ENCODE assay signal across 12 mouse cellular contexts in the genomic region with DNA sequence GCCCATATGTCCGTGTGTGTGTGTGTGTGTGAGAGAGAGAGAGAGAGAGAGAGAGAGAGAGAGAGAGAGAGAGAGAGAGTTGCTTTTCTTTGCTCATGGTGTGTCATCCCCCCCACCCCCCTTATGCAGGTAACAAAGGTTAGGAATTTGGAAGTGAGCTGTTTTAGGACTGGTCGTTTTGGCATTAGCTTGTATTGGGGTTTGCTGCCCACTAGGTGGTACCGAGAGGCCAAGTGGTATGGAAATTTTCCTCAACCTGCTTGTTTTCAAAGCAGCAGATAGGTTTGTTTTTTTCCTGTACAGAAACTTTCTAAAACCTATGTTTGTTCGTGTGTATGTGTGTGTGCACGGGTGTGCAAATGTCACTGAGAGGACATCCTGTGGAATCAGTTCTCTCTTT. TPM values are rescaled to one million over a fixed set of nuclear protein-coding genes. Genes with fewer than 3 reads are reported as not detected.
DNase-seq lines count a peak whose midpoint lies in the region; ATAC-seq and TF ChIP-seq lines count a peak whose summit lies in the region.
"Had no signal": no experiment of that assay in that cellular context is flagged by ENCODE, and none has a peak within 500 bp of the region (broad histone marks: within the 10 kb centered on the region; RNA-seq: fewer than 3 reads in every experiment).

No protein-coding gene starts in this region.

- H3K36me3 ChIP-seq in heart, adult 2 months (ENCODE audit: control insufficient read depth, insufficient read depth, low read length) = peaks cover 5% of the 10 kb centered on the region
- H3K36me3 ChIP-seq in midbrain, embryonic 14.5 days (ENCODE audit: control insufficient read depth, insufficient read depth, low read length) = no peaks in the 10 kb centered on the region
- H3K36me3 ChIP-seq in midbrain, embryonic 13.5 days = no peaks in the 10 kb centered on the region
- H3K36me3 ChIP-seq: lung, embryonic 15.5 days had no signal

- ATAC-seq in midbrain, embryonic 14.5 days (ENCODE audit: low FRiP score, low TSS enrichment) = no peak
- no peak for ATAC-seq in midbrain, embryonic 13.5 days
- ATAC-seq in neutrophil, adult 5-6 weeks (ENCODE audit: extremely low read depth, insufficient number of reproducible peaks, low FRiP score, poor library complexity, severe bottlenecking) = 0 out of 2 replicates have a peak, but pooled peaks have one; percentile 16
- ATAC-seq: forebrain, embryonic 13.5 days; intestine, embryonic 16.5 days had no signal

- no peaks in the 10 kb centered on the region for H3K27me3 ChIP-seq in heart, adult 2 months (ENCODE audit: control insufficient read depth, insufficient read depth, low read length)
- H3K27me3 ChIP-seq in midbrain, embryonic 14.5 days (ENCODE audit: control insufficient read depth, insufficient read depth, low read length) = no peaks in the 10 kb centered on the region
- no peaks in the 10 kb centered on the region for H3K27me3 ChIP-seq in midbrain, embryonic 13.5 days
- H3K27me3 ChIP-seq: forebrain, embryonic 13.5 days; lung, embryonic 15.5 days had no signal

- H3K9ac ChIP-seq in heart, adult 2 months (ENCODE audit: low read depth, low read length) = no peak overlapping the region
- no peak overlapping the region for H3K9ac ChIP-seq in midbrain, embryonic 14.5 days (replicated peaks; ENCODE audit: low read length)
- no peak overlapping the region for H3K9ac ChIP-seq in midbrain, embryonic 13.5 days (replicated peaks)
- H3K9ac ChIP-seq: forebrain, embryonic 13.5 days; lung, embryonic 15.5 days had no signal

- 20% methylated on average over 5 of the region's 5 CpGs for WGBS in heart, adult 2 months
- 39% methylated on average over 5 of the region's 5 CpGs for WGBS in midbrain, embryonic 14.5 days
- WGBS in midbrain, embryonic 13.5 days = 38% methylated on average over 5 of the region's 5 CpGs

- no peak overlapping the region for H3K4me3 ChIP-seq in heart, adult 2 months
- no peak overlapping the region for H3K4me3 ChIP-seq in midbrain, embryonic 14.5 days (replicated peaks; ENCODE audit: low read depth, low read length)
- no peak overlapping the region for H3K4me3 ChIP-seq in midbrain, embryonic 13.5 days (replicated peaks)
- H3K4me3 ChIP-seq: forebrain, embryonic 13.5 days; lung, embryonic 15.5 days had no signal

- no peaks in the 10 kb centered on the region for H3K9me3 ChIP-seq in midbrain, embryonic 14.5 days (ENCODE audit: control insufficient read depth, low read length)
- no peaks in the 10 kb centered on the region for H3K9me3 ChIP-seq in midbrain, embryonic 13.5 days
- H3K9me3 ChIP-seq: forebrain, embryonic 13.5 days; lung, embryonic 15.5 days had no signal

- peak; percentile 24; the same call in 1 of the 2 replicates for TF ChIP-seq CTCF in heart, adult 2 months (IDR thresholded peaks at IDR 0.05)
- peak; percentile 45; the same call in 1 of the 2 replicates for TF ChIP-seq CTCF in brain, embryonic 14.5 days (IDR thresholded peaks at IDR 0.05; ENCODE audit: borderline replicate concordance, extremely low read depth, insufficient read depth, insufficient read length)

- no peaks in the 10 kb centered on the region for H3K79me2 ChIP-seq in heart, adult 2 months (replicated peaks; ENCODE audit: control insufficient read depth, insufficient read depth, low read length)

- intact Hi-C loops in heart, adult 2 months (cut with DNase I) = loop anchor here (5.0 kb wide), 1 partner anchor 34 kb away; no protein-coding TSS in a partner anchor

- DNase-seq in heart, adult 2 months = no peak
- no peak for DNase-seq in heart, adult 9 months (ENCODE audit: low spot score in 2 of 2)
- DNase-seq in midbrain, embryonic 14.5 days = peak; percentile 42
- peak; percentile 8 for DNase-seq in brain, embryonic 14.5 days (ENCODE audit: low read depth)
- no peak for DNase-seq in ovary, adult 18-20 months (ENCODE audit: low spot score)
- no peak for DNase-seq in right cerebral cortex, adult 2 months (ENCODE audit: low spot score in 2 of 2)

- no peak overlapping the region for H3K4me2 ChIP-seq in midbrain, embryonic 14.5 days (ENCODE audit: low read length)
- no peak overlapping the region for H3K4me2 ChIP-seq in midbrain, embryonic 13.5 days (replicated peaks)
- H3K4me2 ChIP-seq: forebrain, embryonic 13.5 days; heart, embryonic 11.5 days; lung, embryonic 15.5 days had no signal

- TF ChIP-seq EP300 in heart, adult 2 months (IDR thresholded peaks at IDR 0.05; ENCODE audit: insufficient read depth, low read depth, low read length) = no peak

- H3K27ac ChIP-seq in heart, adult 2 months = no peak overlapping the region
- no peak overlapping the region for H3K27ac ChIP-seq in midbrain, embryonic 14.5 days (replicated peaks; ENCODE audit: low read depth, low read length)
- H3K27ac ChIP-seq in midbrain, embryonic 13.5 days = no peak overlapping the region
- H3K27ac ChIP-seq: forebrain, embryonic 13.5 days; lung, embryonic 15.5 days had no signal

- no peak for TF ChIP-seq POLR2A in heart, adult 2 months (IDR thresholded peaks at IDR 0.05; ENCODE audit: insufficient read depth, low read depth, low read length)
- TF ChIP-seq POLR2A in brain, embryonic 14.5 days (IDR thresholded peaks at IDR 0.05; ENCODE audit: borderline replicate concordance, extremely low read depth, insufficient read depth, insufficient read length, poor library complexity, severe bottlenecking) = no peak

- peaks cover 4% of the 10 kb centered on the region for H3K4me1 ChIP-seq in heart, adult 2 months (ENCODE audit: control insufficient read depth, insufficient read depth, low read length)
- H3K4me1 ChIP-seq in midbrain, embryonic 14.5 days (ENCODE audit: control insufficient read depth, insufficient read depth, low read length) = no peaks in the 10 kb centered on the region
- no peaks in the 10 kb centered on the region for H3K4me1 ChIP-seq in midbrain, embryonic 13.5 days (replicated peaks)
- H3K4me1 ChIP-seq: forebrain, embryonic 13.5 days had no signal

RNA-seq across cellular contexts. Expression of a gene that starts 17.0 kb away (rescaled TPM):
- 1 to 10 TPM; 2.8 to 4.4 TPM for total RNA-seq in heart, adult 2 months (2021)
- 3.1 and 4.4 TPM in 2 replicates for polyA plus RNA-seq in heart, adult 2 months (2012; rRNA removed)
- polyA plus RNA-seq in midbrain, embryonic 14.5 days (2014; fragmentation: Nextera tagmentation; extraction: Ambion mirVana) = 0.22 and 0.41 TPM in 2 replicates
- polyA plus RNA-seq in midbrain, embryonic 13.5 days (2015; fragmentation: Nextera tagmentation; extraction: Ambion mirVana) = 0.32 and 0.48 TPM in 2 replicates
- polyA plus RNA-seq in brain, embryonic 14.5 days (2012; rRNA removed) = 0.54 and 0.77 TPM in 2 replicates
- 4.2 and 4.4 TPM in 2 replicates for total RNA-seq in neutrophil, adult 5-6 weeks (2017)

RNA-seq across cellular contexts. Expression of a gene that starts 26.0 kb away (rescaled TPM):
- 1 to 10 TPM; 8.6 to 9.4 TPM for total RNA-seq in heart, adult 2 months (2021)
- polyA plus RNA-seq in heart, adult 2 months (2012; rRNA removed) = 7.9 and 10.8 TPM in 2 replicates
- polyA plus RNA-seq in midbrain, embryonic 14.5 days (2014; fragmentation: Nextera tagmentation; extraction: Ambion mirVana) = 46.7 and 60.0 TPM in 2 replicates
- polyA plus RNA-seq in midbrain, embryonic 13.5 days (2015; fragmentation: Nextera tagmentation; extraction: Ambion mirVana) = 50.6 and 51.8 TPM in 2 replicates
- polyA plus RNA-seq in brain, embryonic 14.5 days (2012; rRNA removed) = 58.2 and 65.4 TPM in 2 replicates
- 56.3 and 57.8 TPM in 2 replicates for total RNA-seq in neutrophil, adult 5-6 weeks (2017)

RNA-seq across cellular contexts. Expression of a gene that starts 29.0 kb away (rescaled TPM):
- total RNA-seq in heart, adult 2 months (2021) = 10 to 100 TPM; 11.2 to 12.6 TPM
- 17.5 and 20.3 TPM in 2 replicates for polyA plus RNA-seq in heart, adult 2 months (2012; rRNA removed)
- 5.7 and 6.2 TPM in 2 replicates for polyA plus RNA-seq in midbrain, embryonic 14.5 days (2014; fragmentation: Nextera tagmentation; extraction: Ambion mirVana)
- polyA plus RNA-seq in midbrain, embryonic 13.5 days (2015; fragmentation: Nextera tagmentation; extraction: Ambion mirVana) = 5.0 TPM in 2 replicates
- 8.6 and 8.8 TPM in 2 replicates for polyA plus RNA-seq in brain, embryonic 14.5 days (2012; rRNA removed)
- total RNA-seq in neutrophil, adult 5-6 weeks (2017) = 264 and 290 TPM in 2 replicates

RNA-seq across cellular contexts. Expression of a gene that starts 30.2 kb away (rescaled TPM):
- 10 to 100 TPM; 34.1 to 36.4 TPM for total RNA-seq in heart, adult 2 months (2021)
- polyA plus RNA-seq in heart, adult 2 months (2012; rRNA removed) = 8.4 and 11.3 TPM in 2 replicates
- polyA plus RNA-seq in midbrain, embryonic 14.5 days (2014; fragmentation: Nextera tagmentation; extraction: Ambion mirVana) = 38.6 and 42.7 TPM in 2 replicates
- 54.1 and 56.3 TPM in 2 replicates for polyA plus RNA-seq in midbrain, embryonic 13.5 days (2015; fragmentation: Nextera tagmentation; extraction: Ambion mirVana)
- polyA plus RNA-seq in brain, embryonic 14.5 days (2012; rRNA removed) = 18.6 and 30.5 TPM in 2 replicates
- 77.7 and 87.9 TPM in 2 replicates for total RNA-seq in neutrophil, adult 5-6 weeks (2017)

RNA-seq across cellular contexts. Expression of a gene that starts 30.5 kb away (rescaled TPM):
- 1 to 10 TPM; 4.7 to 5.4 TPM for total RNA-seq in heart, adult 2 months (2021)
- 11.2 and 11.9 TPM in 2 replicates for polyA plus RNA-seq in heart, adult 2 months (2012; rRNA removed)
- 11.7 and 13.1 TPM in 2 replicates for polyA plus RNA-seq in midbrain, embryonic 14.5 days (2014; fragmentation: Nextera tagmentation; extraction: Ambion mirVana)
- polyA plus RNA-seq in midbrain, embryonic 13.5 days (2015; fragmentation: Nextera tagmentation; extraction: Ambion mirVana) = 17.4 and 17.5 TPM in 2 replicates
- 24.2 and 29.0 TPM in 2 replicates for polyA plus RNA-seq in brain, embryonic 14.5 days (2012; rRNA removed)
- total RNA-seq in neutrophil, adult 5-6 weeks (2017) = 7.9 and 8.0 TPM in 2 replicates

Comparison
In these comparisons a context has a peak if more than half of its experiments do, and no peak if none do; other contexts are left out.
1. DNase-seq: peak in midbrain, embryonic 14.5 days (single experiment) and brain, embryonic 14.5 days (single experiment); none in heart, adult 2 months (0 of 2), heart, adult 9 months (0 of 2), ovary, adult 18-20 months (single experiment) and right cerebral cortex, adult 2 months (0 of 2).